Mouse (Mus musculus) bone marrow macrophage, adult 2 months (primary cell): ENCODE data around the gene Sgk1.

Source experiments
- CTCF ChIP-seq: IDR thresholded peaks from 2 replicates; pipeline ENCODE4 v1.5.1; 2012; ENCODE audit warnings: low read depth, mild to moderate bottlenecking, low read length, moderate library complexity
- POLR2A ChIP-seq: IDR thresholded peaks from 2 replicates; pipeline ENCODE4 v1.6.1; 2012; ENCODE audit warnings: mild to moderate bottlenecking, low read depth, low read length, borderline replicate concordance

DNA sequence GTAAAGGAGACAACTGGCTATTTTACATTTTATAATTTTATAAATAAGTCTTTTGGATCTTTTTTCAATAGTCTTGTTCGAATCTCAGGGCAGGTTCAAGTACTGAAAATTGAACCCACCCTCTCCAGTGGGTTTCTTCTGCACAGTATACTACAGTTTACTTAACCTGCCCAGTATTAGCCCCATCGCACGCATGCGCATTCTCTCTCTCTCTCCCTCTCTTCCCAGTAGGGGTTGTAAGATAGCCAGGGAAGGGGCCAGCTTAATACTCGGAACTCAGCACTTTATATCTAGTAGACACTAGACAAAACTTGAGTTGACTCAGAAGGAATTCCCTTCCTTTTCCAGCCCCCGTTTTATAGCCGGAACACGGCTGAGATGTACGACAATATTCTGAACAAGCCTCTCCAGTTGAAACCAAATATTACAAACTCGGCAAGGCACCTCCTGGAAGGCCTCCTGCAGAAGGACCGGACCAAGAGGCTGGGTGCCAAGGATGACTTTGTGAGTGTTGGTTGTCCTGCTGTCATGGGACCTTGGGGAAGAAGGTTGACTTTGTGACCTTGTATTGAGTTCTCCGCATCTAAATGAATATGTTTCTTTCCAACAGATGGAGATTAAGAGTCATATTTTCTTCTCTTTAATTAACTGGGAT, 115.7 kb downstream of the Sgk1 start:
- TF ChIP-seq POLR2A = no peak
- TF ChIP-seq CTCF = no peak
